Mouse (Mus musculus) CH12.LX (cell line): ENCODE measurements around the gene Sap25.

Experiments used
- CHD1 ChIP-seq: IDR thresholded peaks from 2 replicates; pipeline ENCODE4 v1.6.1; 2012; ENCODE audit warnings: low read depth, low read length, improper control_type of control experiment, inconsistent platforms
- CHD2 ChIP-seq: IDR thresholded peaks from 2 replicates; pipeline ENCODE4 v1.6.1; 2011; ENCODE audit warnings: low read length, improper control_type of control experiment
- CTCF ChIP-seq, 2 experiments: IDR thresholded peaks in 1 of 2; conservative IDR thresholded peaks in 1 of 2; 2 replicates each; pipeline ENCODE4 v1.5.1; 2011 to 2012; ENCODE audit warnings: low read depth in 2 of 2, low read length in 2 of 2, improper control_type of control experiment in 1 of 2, inconsistent platforms in 1 of 2, mild to moderate bottlenecking in 1 of 2, moderate library complexity in 1 of 2
- E2F4 ChIP-seq: IDR thresholded peaks from 2 replicates; pipeline ENCODE4 v1.6.1; 2011; ENCODE audit warnings: low read depth, low read length, improper control_type of control experiment; ENCODE audit not compliant: insufficient replicate concordance
- EP300 ChIP-seq: IDR thresholded peaks from 2 replicates; pipeline ENCODE4 v1.6.1; 2011; ENCODE audit warnings: low read length, improper control_type of control experiment
- ETS1 ChIP-seq: conservative IDR thresholded peaks from 2 replicates; pipeline ENCODE4 v1.6.1; 2012; ENCODE audit warnings: low read depth, mild to moderate bottlenecking, inconsistent platforms, low read length, improper control_type of control experiment, moderate library complexity
- HCFC1 ChIP-seq: IDR thresholded peaks from 2 replicates; pipeline ENCODE4 v1.6.1; 2012; ENCODE audit warnings: low read depth, mild to moderate bottlenecking, inconsistent platforms, low read length, improper control_type of control experiment
- JUND ChIP-seq: conservative IDR thresholded peaks from 2 replicates; pipeline ENCODE4 v1.6.1; 2011; ENCODE audit warnings: low read depth, low read length, improper control_type of control experiment
- POLR2A ChIP-seq: IDR thresholded peaks from 2 replicates; pipeline ENCODE4 v1.6.1; 2011; ENCODE audit warnings: low read depth, mild to moderate bottlenecking, improper control_type of control experiment, low read length
- POLR2AphosphoS2 ChIP-seq: IDR thresholded peaks from 2 replicates; pipeline ENCODE4 v1.6.1; 2011; ENCODE audit warnings: low read depth, low read length, improper control_type of control experiment
- SMC3 ChIP-seq: IDR thresholded peaks from 2 replicates; pipeline ENCODE4 v1.6.1; 2011; ENCODE audit warnings: low read depth, low read length, improper control_type of control experiment
- TCF12 ChIP-seq: IDR thresholded peaks from 2 replicates; pipeline ENCODE4 v1.6.1; 2014; ENCODE audit warnings: low read depth, mild to moderate bottlenecking, inconsistent platforms, low read length, improper control_type of control experiment
- UBTF ChIP-seq: IDR thresholded peaks from 2 replicates; pipeline ENCODE4 v1.6.1; 2012; ENCODE audit warnings: low read depth, mild to moderate bottlenecking, inconsistent platforms, low read length, improper control_type of control experiment, moderate library complexity
- USF1 ChIP-seq: IDR thresholded peaks from 2 replicates; pipeline ENCODE4 v1.6.1; 2014; ENCODE audit warnings: low read depth, mild to moderate bottlenecking, inconsistent platforms, low read length, improper control_type of control experiment

DNA sequence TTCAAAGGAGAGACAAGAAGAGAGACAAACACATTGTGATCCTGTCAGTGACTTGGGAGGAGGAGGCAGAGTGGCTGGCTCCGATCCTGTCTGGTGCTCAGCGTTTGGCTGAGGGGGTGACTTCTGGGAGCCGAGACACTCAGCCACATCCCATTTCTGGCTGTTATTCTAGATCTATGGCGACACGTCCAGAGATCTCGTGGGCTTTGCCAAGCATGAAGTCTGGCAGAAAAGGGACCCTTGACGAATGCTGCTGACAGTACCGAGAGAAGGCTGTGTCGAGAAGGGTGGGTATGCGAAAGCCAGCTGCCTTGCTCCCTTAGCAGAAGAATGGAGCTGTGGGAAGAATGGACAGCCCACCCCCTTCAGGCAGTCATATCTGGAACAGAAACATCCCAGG, 27.8 kb downstream of the Sap25 start:
- TF ChIP-seq USF1 (no peak), UBTF (no peak), CHD1 (no peak), TCF12 (no peak), SMC3 (no peak), POLR2A (no peak), EP300 (no peak), CTCF (conservative IDR thresholded peaks at IDR 0.05 in 1 of 2, IDR thresholded peaks at IDR 0.05 in 1 of 2; ENCODE audit: low read depth in 2 of 2, low read length in 2 of 2) (no peak), E2F4 (no peak), CHD2 (no peak), JUND (no peak), ETS1 (no peak), HCFC1 (no peak), POLR2AphosphoS2 (no peak)
